Mouse (Mus musculus): ENCODE measurements around the gene Sec23b.

DNA sequence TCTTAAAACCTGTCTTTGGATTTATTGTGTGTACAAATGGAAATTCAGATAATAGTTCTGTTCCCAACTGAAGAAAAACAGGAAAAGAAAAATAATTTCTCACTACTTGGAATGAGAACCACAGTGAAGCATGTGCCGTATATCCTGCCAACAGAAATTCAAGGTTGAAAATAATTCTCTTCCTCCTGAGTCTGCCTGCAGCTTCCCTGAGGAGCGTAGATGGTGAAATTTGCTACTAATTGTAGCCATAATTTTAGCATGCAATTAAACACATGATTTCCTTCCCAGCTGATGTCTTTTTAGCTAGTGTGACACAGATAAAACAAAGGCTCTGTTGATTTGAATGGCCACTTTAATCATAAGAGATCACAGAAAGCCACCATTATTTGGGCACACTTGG lies 78.7 kb downstream of the Sec23b start:
- TF ChIP-seq CTCF (IDR thresholded peaks at IDR 0.05; ENCODE audit: low read depth, low read length), result no peak
- TF ChIP-seq POLR2A (IDR thresholded peaks at IDR 0.05; ENCODE audit: extremely low read depth, insufficient read depth, low read length), result no peak

All from liver, adult 2 months (tissue).